Mouse (Mus musculus) thymus, postnatal 36 days (tissue): ENCODE data around the gene Nrxn1.

ENCODE experiments used
- DNase-seq, 2 experiments: peaks; one replicate each; pipeline ENCODE4 v3.0.0; 2022; ENCODE audit warnings: mixed read lengths in 2 of 2

Nrxn1 gene

DNA sequence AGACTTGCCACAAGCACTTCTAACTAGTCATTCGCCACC, at the start of gene Nrxn1:
TSS of gene Nrxn1 (minus strand) at position 30 of the 39 bp plus-strand sequence.
- no peak for DNase-seq

DNA sequence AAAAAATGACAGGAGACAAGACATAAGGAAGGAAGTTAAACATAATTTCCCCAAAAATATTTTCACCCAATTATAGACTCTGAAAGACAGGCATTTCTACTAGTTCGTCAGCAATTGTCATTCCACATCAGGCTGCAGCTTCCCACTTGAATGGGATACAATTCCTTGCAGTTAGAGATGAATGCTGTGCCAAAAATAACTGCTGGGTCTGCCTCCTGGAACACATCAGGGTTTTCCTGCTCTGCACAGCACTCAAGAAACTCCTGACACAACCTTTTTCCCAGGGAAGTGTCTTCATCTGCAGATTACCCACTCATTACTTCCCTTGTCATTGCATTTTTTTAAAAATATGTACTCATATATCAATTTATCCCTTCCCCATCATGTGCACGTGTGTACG, 44.0 kb upstream of the Nrxn1 start:
- no peak for DNase-seq

DNA sequence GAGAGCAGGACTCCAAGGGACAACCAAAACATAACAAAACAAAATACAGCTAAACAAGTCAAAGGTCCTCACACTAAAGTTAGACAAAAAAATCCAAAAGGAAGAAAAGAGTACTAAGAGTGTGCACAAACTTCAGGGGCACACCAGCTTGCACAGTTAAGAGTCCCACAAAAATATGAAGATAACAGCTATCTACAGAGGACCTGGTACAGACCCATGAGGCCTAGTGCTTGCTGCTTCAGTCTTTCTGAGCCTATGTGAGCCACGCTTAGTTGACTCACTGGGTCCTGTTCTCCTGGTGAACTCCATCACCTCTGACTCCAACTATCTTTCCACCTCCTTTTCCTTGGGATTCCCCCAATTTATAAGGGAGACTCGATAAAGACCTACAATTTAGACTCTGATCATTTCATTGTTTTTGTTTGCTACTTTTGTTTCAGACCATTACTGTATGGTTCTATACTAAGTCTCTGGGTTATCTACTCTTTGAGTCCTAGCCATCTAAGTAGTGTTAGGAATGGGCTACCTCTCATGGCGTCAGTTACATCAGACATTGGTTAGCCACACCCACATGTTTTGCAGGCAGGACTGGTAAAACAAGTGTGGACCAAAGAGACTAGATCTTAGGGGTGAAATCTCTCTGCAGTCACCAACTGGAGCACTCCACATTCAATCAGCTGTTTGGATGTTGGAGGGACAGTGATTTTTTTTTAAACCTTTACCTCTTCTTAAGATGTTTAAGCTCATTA, 20.2 kb upstream of the Nrxn1 start:
- no peak for DNase-seq

DNA sequence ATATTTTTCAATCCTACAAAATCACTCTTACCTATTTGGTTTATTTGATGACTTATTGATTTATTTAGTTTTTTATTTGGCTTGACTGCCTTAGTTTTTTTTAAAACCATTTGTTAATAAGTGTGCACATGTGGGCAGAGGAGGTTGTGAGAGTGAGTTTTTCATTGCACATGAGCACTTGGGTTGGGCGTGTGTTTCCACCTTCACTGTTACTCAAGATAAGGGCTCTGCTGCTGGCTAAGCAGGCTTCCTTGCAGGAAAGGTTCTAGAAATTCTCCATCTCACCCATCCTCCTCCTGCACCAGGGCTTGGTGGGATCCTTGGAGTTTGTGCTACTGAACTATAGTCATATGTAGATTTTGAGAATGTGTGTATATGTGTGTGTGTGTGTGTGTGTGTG, 19.2 kb upstream of the Nrxn1 start:
- no peak for DNase-seq

DNA sequence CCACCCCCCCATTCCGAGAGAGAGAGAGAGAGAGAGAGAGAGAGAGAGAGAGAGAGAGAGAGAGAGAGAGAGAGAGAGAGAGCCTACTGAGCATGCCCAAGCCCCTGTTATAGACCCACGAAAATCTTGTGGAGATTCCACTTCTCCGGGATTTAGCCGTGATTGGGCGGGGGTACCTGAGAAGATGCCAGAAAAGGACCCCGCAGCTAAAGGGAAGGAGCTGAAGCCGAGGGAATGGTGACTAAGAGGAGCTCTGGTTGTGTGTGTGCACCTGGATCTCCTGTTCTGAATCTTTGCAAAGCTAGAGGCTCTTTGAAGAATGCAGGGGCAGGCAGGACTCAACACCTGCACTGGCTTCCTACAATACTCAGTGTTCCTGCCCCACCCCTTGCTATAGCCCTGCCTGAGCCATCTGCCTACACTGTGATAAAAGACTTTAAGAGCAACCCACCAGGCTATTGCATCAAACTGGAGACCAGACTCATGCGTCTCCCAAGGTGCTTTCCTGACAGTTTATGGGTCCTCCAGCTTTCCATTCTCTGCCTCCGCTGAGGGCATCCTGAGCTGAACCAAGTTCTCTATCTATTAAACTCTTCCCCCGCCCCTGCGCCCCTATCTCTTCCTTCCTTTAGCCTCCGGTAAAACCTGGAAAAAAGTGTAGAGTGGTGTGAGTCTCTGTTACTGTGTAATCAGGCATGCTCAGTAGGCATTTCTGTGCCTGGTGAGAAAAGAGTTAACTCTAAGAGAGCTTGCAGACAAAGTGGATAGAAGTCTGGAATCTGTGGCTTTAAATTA, 407 bp upstream of the Nrxn1 start:
- no peak for DNase-seq

DNA sequence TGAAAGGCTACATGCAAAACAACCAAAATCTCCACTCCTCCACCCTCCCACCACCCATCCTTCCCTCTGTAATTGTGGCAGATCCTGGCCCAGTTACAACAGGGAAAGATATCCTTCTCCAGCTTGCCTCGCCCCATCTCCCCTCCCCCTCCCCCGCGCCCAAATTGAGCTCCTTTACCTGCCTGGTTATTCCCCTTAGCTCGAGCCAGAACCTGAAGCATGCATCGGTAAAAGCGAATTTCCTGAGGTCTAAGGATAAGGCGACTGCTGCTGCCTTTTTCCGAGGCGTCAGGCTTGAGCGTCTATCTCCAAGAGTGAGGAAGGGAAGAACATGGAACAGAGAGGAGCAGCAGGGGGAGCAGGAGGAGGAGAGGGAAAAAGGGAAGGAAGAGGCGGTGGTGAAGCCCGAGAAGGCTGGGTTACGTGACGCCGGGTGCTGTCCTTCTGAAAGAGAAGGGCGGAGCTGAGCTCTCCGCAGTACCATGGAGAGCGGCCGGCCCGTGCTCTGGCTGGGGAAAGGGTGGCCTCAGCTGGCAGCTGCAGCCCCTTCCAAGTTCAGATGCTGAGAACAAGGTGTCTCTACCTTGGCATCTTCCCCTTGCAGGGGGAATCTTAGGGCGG, 340 bp downstream of the Nrxn1 start:
- DNase-seq, result no peak

DNA sequence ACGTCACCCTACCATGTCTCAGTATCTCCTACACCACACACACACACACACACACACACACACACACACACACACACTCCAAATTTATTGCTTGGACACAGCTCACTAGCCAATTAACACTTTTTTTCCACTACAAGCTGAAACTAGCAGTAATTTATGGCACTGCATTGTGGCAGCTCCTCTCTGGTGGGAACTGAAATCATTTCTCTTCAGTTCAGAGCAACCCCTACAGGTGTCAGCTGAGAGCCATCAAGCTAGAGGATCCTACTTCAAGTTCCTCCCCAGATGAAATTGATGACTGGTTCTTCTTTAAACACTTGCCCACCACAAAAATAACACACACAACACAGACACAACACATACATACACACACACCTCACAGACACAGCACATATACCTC, 2.2 kb downstream of the Nrxn1 start:
- DNase-seq, result no peak

DNA sequence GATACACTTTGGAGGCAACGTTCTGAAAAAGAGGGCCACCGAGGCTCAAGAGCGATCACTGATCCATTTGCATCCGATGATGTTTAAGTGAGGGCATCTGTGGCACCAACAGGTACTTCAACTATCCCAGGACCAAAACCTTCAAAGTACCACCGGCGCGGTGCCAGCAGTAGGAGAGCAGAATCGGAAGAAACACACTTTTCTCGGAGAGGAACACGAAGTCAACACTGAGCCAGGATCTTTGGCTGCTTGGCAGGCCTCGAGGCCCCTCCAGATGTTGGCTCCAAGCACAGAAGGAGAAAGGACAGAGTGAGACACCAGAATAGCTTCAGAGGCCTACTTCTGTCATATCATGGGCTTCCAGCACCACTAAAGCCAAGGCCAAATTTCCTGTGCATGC, 3.9 kb downstream of the Nrxn1 start:
- DNase-seq, result no peak

DNA sequence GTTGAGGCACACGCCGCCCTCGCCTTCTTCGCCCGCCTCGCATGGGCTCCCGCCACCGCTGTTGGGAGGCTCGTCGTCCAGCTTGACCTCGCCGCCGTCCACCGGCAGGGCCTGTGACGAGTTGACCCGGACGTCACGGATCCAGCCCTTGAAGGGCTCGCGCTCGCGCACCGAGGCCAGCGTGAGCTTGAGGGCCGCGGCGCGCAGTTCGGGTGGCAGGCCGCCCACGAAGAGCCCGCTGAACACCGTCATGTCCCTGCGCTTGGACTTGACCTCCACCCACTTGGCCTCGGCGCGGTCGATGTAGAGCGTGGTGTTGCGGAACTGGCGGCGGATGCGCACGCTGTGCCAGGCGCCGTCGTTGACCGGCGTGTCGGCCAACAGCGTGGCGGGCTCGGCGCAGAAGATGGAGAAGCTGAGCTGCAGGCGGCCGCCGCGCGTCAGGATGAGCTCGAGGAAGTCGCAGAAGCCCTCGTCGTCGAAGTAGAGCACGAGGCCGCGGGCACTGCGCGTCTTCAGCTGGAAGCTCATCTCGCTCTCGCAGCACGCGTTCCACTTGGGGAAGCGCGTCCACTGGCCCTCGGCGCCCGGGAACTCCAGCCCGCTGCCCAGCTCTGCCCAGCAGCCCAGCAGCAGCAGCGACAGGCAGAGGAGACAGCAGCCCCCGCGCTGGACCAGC, 4.7 kb downstream of the Nrxn1 start:
- DNase-seq, result no peak

DNA sequence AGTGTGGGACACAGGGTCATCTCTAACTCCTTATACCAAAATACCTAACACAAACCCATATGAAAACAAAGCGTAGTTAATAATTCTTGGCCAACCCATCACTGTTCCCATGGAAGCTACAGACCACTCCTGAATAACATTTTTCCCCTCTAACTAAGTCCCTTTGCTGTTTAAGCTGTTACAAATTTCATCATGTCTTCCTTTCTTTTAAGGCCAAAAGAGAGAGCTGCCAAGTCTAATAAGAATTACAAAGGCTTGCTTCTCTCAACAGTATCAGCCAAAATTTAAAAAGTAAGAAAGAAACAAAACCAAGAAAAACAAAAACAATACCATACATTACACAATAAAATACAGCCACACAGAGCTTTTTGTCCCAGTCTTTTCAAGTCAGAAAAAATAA, 6.5 kb downstream of the Nrxn1 start:
- no peak for DNase-seq

DNA sequence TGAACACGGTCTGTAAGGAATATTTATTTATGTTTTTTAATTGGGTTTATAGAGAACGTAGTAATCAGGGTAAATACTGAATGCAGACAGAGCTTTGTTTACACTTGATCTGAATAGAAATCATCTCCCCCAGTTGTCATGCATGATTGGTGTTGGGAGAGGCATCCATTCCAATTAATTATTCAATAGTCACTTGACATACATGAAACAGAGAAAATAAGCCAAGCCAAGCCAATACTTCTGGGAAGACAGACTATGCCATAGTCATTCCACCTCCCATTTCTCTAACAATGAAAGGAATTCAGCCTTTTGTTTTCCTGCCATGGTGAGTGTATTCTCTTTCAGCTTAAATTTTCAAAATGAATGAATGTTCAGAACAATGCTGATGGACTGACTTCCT, 7.5 kb downstream of the Nrxn1 start:
- DNase-seq, result no peak

DNA sequence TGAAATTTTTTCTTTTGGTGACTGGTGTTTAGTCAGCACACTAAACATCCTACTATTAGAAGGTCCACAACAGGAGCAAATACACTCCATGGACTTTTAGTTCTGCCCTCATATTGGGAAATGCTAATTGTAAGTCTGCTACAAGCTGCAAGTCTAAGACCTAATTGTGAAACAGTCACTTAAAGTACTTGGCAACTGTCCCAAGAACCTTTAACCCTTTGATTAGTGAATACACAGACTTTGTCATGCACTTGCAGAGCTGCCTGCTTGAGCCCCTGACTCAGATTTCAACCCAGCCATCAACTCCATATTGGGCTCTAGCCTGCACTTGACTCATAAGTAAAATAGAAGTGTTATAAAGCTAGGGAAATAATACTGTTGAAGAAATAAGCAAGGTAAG, 13.8 kb downstream of the Nrxn1 start:
- no peak for DNase-seq

DNA sequence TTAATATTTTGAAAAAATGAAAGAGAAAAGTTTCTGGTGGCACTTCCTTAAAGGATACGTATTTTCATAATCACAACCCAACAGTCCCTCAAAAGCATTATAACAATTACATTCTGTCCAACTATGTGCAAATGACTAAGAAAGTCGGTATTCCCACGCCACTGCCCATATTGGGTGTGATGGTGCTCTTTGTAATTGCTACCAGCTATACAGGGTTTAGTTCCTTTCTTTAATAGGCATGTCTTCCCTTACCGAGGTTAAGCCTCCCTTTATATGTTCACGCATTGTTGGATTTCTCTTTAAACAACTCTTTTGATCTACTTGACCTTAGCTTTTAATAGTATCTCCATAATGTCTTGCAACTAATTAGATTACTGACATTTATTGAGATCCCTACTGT, 18.1 kb downstream of the Nrxn1 start:
- no peak for DNase-seq

DNA sequence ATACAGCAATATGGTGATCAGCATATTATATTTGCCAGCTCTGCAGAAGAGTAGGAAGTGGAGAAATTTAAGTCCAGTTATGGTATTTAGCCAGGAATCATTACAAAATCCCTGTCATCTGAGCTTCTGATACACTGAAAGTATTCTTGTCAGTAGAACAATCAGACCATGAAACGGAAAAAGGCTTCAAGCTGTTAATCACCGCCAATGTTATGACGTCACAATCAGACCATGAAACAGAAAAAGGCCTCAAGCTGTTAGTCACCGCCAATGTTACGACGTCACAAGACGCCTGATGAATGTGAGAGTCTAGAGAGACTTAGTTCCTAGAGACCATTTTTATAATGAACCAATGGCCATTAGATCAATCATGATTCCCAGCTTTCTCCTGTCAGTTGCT, 59.4 kb downstream of the Nrxn1 start:
- DNase-seq, result no peak

DNA sequence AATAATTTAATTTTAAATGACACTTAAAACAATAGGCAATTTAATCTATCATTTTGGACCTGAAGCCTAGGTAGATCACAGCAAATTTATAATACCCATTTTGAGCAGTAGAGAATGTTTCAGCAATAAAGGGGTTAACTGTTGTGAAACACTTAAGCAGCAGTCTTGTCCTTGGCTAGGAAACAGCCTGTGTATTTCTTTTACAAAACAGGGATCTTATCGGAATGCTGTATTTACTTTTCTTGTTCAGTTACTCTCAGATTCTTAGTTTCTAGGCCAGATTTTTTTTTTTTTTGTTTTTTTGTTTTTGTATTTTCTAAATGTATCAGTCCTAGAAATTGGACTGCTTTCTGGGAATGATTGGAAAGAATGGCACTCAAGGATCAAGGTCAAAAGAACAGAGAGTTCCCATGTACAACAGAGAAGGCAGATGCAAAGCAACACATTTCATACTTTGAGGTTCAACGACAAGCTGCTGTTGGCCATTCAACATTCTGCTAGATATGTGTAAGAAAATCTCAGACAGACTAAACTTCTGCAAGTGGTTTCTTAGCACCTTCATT, 67.7 kb downstream of the Nrxn1 start:
- no peak for DNase-seq

DNA sequence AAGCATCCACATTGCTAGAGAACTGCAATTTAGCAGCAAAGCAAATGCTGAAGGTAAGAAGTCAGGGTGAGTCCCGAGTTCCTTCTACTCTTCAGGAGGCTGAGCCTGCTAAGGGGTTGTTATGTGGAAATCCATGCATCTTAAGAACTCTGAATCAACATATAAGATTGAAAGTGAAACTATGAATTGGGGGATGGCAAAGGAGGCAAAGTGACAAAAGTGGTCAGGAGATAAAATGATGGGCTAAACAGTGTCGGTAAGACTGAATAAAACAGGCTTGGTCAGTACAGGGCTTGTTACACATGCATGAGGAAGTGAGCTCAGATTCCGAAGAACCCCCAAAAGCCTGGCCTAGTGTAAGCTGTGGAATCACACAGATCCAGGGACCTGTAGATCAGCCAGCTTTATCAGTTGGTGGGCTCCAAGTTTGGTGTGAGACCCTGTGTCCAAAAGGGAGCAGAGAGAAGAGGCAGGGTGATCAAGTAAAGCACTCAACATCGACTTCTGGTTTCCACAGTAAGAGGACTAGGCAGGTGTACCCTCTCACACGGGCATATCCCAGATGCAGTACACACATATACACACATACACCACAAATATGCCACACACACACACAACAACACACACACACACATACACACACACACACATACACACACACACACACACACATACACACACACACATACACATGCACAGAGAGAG, 85.3 kb downstream of the Nrxn1 start:
- no peak for DNase-seq

DNA sequence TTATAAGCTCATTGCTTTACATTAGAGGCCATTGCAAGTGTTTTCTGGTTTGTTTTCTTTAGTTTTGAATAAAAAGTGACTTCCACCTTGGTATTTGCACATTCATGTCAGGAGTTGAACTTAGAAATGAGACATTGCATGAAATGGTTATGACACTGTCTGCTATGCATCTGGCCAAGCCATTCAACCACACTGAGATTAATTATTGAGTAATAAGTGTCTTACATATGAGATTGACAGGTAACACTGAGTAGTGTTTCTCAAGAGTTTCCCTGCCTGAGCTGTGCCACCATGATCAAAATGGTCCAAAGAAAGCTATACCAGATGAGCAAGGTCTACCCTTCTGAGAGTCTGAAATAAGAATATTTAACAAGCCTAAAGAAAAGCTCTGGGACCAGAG, 92.5 kb downstream of the Nrxn1 start:
- DNase-seq, result no peak

DNA sequence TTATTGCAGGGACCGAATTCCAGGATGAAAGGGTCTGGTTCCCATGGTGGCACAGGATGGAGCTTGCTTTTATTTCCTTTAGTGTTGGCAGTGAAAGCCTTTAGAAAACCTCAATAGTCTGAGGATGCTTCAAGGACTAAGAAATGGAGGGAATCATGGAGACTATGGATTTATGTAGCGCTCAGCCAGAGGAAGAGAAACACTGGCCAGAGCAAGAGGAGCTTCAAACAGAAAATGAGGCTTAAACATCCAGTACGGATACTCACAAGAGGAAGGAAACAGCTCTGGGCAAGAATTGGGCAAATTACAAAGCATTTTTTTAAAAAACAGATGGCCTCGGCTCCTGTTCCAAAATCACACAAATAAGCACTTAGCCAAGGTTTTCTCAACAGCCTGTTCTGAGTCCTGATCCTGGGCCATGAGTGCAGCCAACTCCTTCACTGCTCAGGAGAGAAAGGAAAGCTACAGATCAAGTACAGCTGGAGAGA, 93.2 kb downstream of the Nrxn1 start:
- no peak for DNase-seq

DNA sequence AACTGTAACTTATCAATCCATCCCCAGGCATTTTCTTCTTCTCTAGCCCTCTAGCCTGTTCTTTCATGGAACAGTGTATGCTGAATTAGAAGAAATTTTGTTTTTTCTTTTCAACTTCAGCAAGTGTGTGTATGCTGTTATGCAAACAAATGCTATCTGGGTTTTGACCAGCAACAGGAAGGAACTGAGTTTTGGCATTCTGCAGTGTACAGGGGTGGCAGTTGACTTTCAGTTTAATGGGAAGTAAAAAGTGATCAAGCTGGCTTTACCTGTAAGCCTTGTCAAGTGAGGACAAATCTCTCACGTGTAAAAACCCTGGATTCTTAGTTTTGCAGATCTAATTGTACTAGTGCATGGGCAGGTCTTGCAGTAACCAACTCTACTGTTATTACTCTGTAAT, 95.2 kb downstream of the Nrxn1 start:
- no peak for DNase-seq

DNA sequence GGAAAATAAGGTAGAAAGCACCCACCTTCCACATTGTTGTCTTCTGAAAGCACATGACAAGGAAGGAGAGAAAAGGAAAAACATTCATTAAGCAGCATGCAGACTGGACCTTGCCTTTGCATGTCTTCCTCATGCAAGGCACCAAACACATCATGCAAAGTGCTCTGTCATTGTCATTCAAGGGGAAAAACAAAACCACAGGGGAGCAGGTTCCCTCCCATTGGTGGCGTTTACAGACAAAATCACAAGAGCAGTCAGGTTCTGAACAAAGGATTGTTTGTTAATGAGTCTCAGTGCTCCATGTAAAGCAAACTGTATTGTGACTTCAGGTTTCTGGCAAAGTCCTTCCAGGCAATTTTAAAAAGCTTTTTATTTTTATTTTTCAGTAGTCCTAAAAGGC, 97.4 kb downstream of the Nrxn1 start:
- DNase-seq, result no peak

DNA sequence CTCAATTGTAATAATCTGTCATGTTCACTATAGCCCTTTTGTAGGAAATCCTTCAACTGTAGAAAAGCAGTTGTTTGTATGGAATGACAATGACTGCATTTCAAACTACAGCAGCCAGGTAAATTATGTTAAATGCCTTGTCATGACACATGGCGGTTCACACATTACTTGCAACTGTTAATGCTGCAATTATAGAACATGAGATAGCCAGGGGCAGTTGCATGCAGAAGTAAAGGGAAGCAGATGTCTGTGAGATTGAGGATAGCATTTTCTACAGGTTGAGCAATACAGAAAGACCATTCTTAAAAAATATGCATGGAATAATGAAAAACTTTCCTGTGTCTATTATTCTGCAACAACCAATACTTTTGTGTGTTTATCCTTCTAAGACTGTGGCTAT, 98.6 kb downstream of the Nrxn1 start:
- no peak for DNase-seq

DNA sequence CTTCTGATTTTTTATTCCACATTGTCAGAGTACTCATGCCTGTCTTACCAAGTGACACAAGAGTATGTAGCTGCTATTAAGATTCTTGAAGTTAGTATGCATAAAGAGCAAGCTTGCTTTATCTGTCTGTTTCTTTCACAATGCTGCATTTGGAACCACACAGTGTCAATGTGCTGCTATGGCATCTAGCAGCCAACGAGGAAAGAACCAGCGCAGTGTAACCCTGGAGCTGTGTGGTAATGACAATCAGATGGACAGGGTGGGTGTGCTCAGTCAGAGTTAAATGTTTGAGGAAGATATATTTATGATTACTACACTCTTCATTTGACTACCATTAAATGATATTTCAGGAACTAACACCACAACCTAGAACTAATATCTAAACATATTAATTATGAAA, 102.1 kb downstream of the Nrxn1 start:
- DNase-seq, result no peak

DNA sequence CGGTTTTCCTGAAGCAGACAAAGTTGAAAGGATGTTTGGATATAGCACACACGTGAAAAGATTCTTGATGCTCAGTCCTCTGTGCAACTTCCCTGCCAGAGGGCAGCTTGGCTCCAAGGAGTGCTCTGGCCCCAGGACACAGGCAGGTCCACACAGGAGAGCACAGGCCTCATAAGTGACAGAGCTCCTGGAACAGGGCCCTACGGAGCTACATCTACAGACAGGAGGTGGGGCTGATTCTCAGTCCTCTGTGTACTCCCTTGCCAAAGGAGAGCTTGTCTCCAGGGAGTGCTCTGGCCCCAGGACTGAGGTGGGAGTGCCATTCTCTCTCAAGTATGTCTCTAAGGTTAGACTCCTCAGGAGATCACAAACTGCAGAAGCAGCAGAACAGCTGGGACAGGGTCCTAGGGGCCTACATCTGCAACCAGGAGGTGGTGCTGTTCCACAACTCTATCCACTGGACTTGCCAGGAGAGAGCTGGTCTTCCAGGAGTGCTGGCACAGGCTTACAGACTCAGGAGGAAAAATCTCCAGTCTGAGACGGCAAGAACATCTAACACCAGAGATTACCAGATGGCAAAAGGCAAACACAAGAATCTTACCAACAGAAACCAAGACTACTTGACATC, 129.9 kb downstream of the Nrxn1 start:
- DNase-seq, result no peak
